Mouse (Mus musculus): ENCODE data around the gene Rras2. TPM values are rescaled to one million over a fixed set of nuclear protein-coding genes. Genes with fewer than 3 reads are reported as not detected.
A peak's percentile ranks its signal among the peaks of the same experiment; 100 is the strongest.

Rras2 gene
- polyA plus RNA-seq, 1 experiment: 1.6 TPM

- Histone ChIP-seq H3K4me1 (peaks cover 4% of the 10 kb centered on the region), H3K27me3 (replicated peaks) (peaks cover 21% of the 10 kb centered on the region), H3K36me3 (replicated peaks; ENCODE audit: low read length) (no peaks in the 10 kb centered on the region), H3K4me3 (replicated peaks) (peak overlapping the region; percentile 93), H3K9me3 (peaks cover 10% of the 10 kb centered on the region)
- TF ChIP-seq GATA1 (IDR thresholded peaks at IDR 0.05; ENCODE audit: borderline replicate concordance, low read length): no peak
- TF ChIP-seq FLI1 (IDR thresholded peaks at IDR 0.05; ENCODE audit: low read length): no peak
These were observed 97.4 kb downstream of the Rras2 start for GRCm38 (mm10) chr7:114020057-114020703.

- Histone ChIP-seq H3K4me1 (peaks cover 4% of the 10 kb centered on the region), H3K9me3 (no peaks in the 10 kb centered on the region), H3K36me3 (replicated peaks; ENCODE audit: low read length) (no peaks in the 10 kb centered on the region)
These were observed 98.7 kb downstream of the Rras2 start for GRCm38 (mm10) chr7:114018861-114019260.

GRCm38 (mm10) chr7:114016001-114016949, 101.3 kb downstream of the Rras2 start:
- no peaks in the 10 kb centered on the region for H3K36me3 ChIP-seq (replicated peaks; ENCODE audit: low read length)
- peaks cover 4% of the 10 kb centered on the region for H3K4me1 ChIP-seq
- no peak overlapping the region for H3K4me3 ChIP-seq (replicated peaks)
- TF ChIP-seq GATA1 (IDR thresholded peaks at IDR 0.05; ENCODE audit: borderline replicate concordance, low read length) (no peak), FLI1 (IDR thresholded peaks at IDR 0.05; ENCODE audit: low read length) (no peak)
- H3K9me3 ChIP-seq: no peaks in the 10 kb centered on the region
- peaks cover 22% of the 10 kb centered on the region for H3K27me3 ChIP-seq (replicated peaks)

More at GRCm38 (mm10) chr7:114018861-114019260, 98.7 kb downstream of the Rras2 start:
- H3K27me3 ChIP-seq (replicated peaks): peaks cover 19% of the 10 kb centered on the region
- TF ChIP-seq GATA1 (IDR thresholded peaks at IDR 0.05; ENCODE audit: borderline replicate concordance, low read length) (no peak), FLI1 (IDR thresholded peaks at IDR 0.05; ENCODE audit: low read length) (no peak)
- H3K4me3 ChIP-seq (replicated peaks): no peak overlapping the region

GRCm38 (mm10) chr7:114011726-114012443, 105.7 kb downstream of the Rras2 start:
- no peaks in the 10 kb centered on the region for H3K9me3 ChIP-seq
- TF ChIP-seq GATA1 (IDR thresholded peaks at IDR 0.05; ENCODE audit: borderline replicate concordance, low read length) (no peak), FLI1 (IDR thresholded peaks at IDR 0.05; ENCODE audit: low read length) (no peak)
- no peak overlapping the region for H3K4me3 ChIP-seq (replicated peaks)
- H3K4me1 ChIP-seq: no peaks in the 10 kb centered on the region; the same call in 1 of the 2 replicates
- H3K27me3 ChIP-seq (replicated peaks): peaks cover 15% of the 10 kb centered on the region
- no peaks in the 10 kb centered on the region for H3K36me3 ChIP-seq (replicated peaks; ENCODE audit: low read length)

GRCm38 (mm10) chr7:114007565-114007964, 110.0 kb downstream of the Rras2 start:
- Histone ChIP-seq H3K4me1 (no peaks in the 10 kb centered on the region), H3K27me3 (replicated peaks) (peaks cover 30% of the 10 kb centered on the region), H3K36me3 (replicated peaks; ENCODE audit: low read length) (no peaks in the 10 kb centered on the region), H3K9me3 (no peaks in the 10 kb centered on the region), H3K4me3 (replicated peaks) (no peak overlapping the region)
- no peak for TF ChIP-seq GATA1 (IDR thresholded peaks at IDR 0.05; ENCODE audit: borderline replicate concordance, low read length)
- TF ChIP-seq FLI1 (IDR thresholded peaks at IDR 0.05; ENCODE audit: low read length): no peak

GRCm38 (mm10) chr7:114006456-114006855, 111.1 kb downstream of the Rras2 start:
- H3K27me3 ChIP-seq (replicated peaks): peaks cover 27% of the 10 kb centered on the region
- TF ChIP-seq FLI1 (IDR thresholded peaks at IDR 0.05; ENCODE audit: low read length) (no peak), GATA1 (IDR thresholded peaks at IDR 0.05; ENCODE audit: borderline replicate concordance, low read length) (no peak)
- no peak overlapping the region for H3K4me3 ChIP-seq (replicated peaks)
- peaks cover 2% of the 10 kb centered on the region; the same call in 1 of the 2 replicates for H3K9me3 ChIP-seq
- H3K36me3 ChIP-seq (replicated peaks; ENCODE audit: low read length): no peaks in the 10 kb centered on the region
- H3K4me1 ChIP-seq: no peaks in the 10 kb centered on the region

- Histone ChIP-seq H3K4me3 (replicated peaks) (no peak overlapping the region), H3K4me1 (no peaks in the 10 kb centered on the region), H3K36me3 (replicated peaks; ENCODE audit: low read length) (no peaks in the 10 kb centered on the region), H3K9me3 (peaks cover 4% of the 10 kb centered on the region; the same call in 1 of the 2 replicates), H3K27me3 (replicated peaks) (peaks cover 27% of the 10 kb centered on the region)
- TF ChIP-seq GATA1 (IDR thresholded peaks at IDR 0.05; ENCODE audit: borderline replicate concordance, low read length) (no peak), FLI1 (IDR thresholded peaks at IDR 0.05; ENCODE audit: low read length) (no peak)
These were observed 112.1 kb downstream of the Rras2 start for GRCm38 (mm10) chr7:114005499-114005898.

GRCm38 (mm10) chr7:114004171-114004570, 113.4 kb downstream of the Rras2 start:
- no peak for TF ChIP-seq FLI1 (IDR thresholded peaks at IDR 0.05; ENCODE audit: low read length)
- no peak for TF ChIP-seq GATA1 (IDR thresholded peaks at IDR 0.05; ENCODE audit: borderline replicate concordance, low read length)

GRCm38 (mm10) chr7:113997675-113998354, 119.8 kb downstream of the Rras2 start:
- Histone ChIP-seq H3K4me3 (replicated peaks) (no peak overlapping the region), H3K27me3 (replicated peaks) (peaks cover 4% of the 10 kb centered on the region), H3K9me3 (peaks cover 4% of the 10 kb centered on the region; the same call in 1 of the 2 replicates), H3K4me1 (no peaks in the 10 kb centered on the region), H3K36me3 (replicated peaks; ENCODE audit: low read length) (no peaks in the 10 kb centered on the region)
- TF ChIP-seq GATA1 (IDR thresholded peaks at IDR 0.05; ENCODE audit: borderline replicate concordance, low read length) (no peak), FLI1 (IDR thresholded peaks at IDR 0.05; ENCODE audit: low read length) (no peak)

More at GRCm38 (mm10) chr7:114004171-114004570, 113.4 kb downstream of the Rras2 start:
- Histone ChIP-seq H3K9me3 (peaks cover 4% of the 10 kb centered on the region; the same call in 1 of the 2 replicates), H3K27me3 (replicated peaks) (peaks cover 27% of the 10 kb centered on the region), H3K4me3 (replicated peaks) (no peak overlapping the region), H3K36me3 (replicated peaks; ENCODE audit: low read length) (no peaks in the 10 kb centered on the region), H3K4me1 (no peaks in the 10 kb centered on the region)

Other genes with a start within 250 kb of the Rras2 start
- gene Copb1, start 136.9 kb upstream of the Rras2 start, polyA plus RNA-seq (2012; ENCODE audit: insufficient read depth, low replicate concordance): 3.3 TPM in 1 of 2 replicates, not detected in the other
- 1.9 and 4.9 TPM in 2 replicates for gene Psma1, start 158.3 kb upstream of the Rras2 start, polyA plus RNA-seq (2012; ENCODE audit: insufficient read depth, low replicate concordance)

Data from megakaryocyte, embryonic 14.5 days (primary cell).